Mouse (Mus musculus): Measurements from ENCODE around the gene Syngap1.

The Syngap1 gene

GRCm38 (mm10) chr17:26936921-26937695 lies 3.9 kb upstream of the Syngap1 start:
- no peak for DNase-seq

GRCm38 (mm10) chr17:26937883-26938695 lies 3.0 kb upstream of the Syngap1 start:
- no peak for DNase-seq

- DNase-seq = no peak
These were observed 2.3 kb upstream of the Syngap1 start for GRCm38 (mm10) chr17:26938731-26939130.

GRCm38 (mm10) chr17:26939178-26939972 lies 1.7 kb upstream of the Syngap1 start, which contains the start of gene Cuta:
TSS of gene Cuta (minus strand) at chr17:26939569.
- DNase-seq = peak; percentile 96

GRCm38 (mm10) chr17:26939973-26940300 lies 1.1 kb upstream of the Syngap1 start:
- no peak for DNase-seq

- peak; percentile 6 for DNase-seq
These were observed 953 bp downstream of the Syngap1 start for GRCm38 (mm10) chr17:26941841-26942570.

- peak; percentile 10 for DNase-seq
These were observed 4.9 kb downstream of the Syngap1 start for GRCm38 (mm10) chr17:26945824-26946495.

- DNase-seq = peak; percentile 68
These were observed 5.5 kb downstream of the Syngap1 start for GRCm38 (mm10) chr17:26946567-26946966.

GRCm38 (mm10) chr17:26947231-26948100 lies 6.4 kb downstream of the Syngap1 start:
- peak; percentile 29 for DNase-seq

- peak; percentile 71 for DNase-seq
These were observed 7.4 kb downstream of the Syngap1 start for GRCm38 (mm10) chr17:26948316-26949050.

GRCm38 (mm10) chr17:26949051-26949577 lies 8.1 kb downstream of the Syngap1 start:
- no peak for DNase-seq

GRCm38 (mm10) chr17:26949866-26950265 lies 8.8 kb downstream of the Syngap1 start:
- DNase-seq = no peak

- no peak for DNase-seq
These were observed 9.7 kb downstream of the Syngap1 start for GRCm38 (mm10) chr17:26950560-26951288.

- peak; percentile 88 for DNase-seq
These were observed 10.4 kb downstream of the Syngap1 start for GRCm38 (mm10) chr17:26951406-26951805.

GRCm38 (mm10) chr17:26951952-26952877 lies 11.2 kb downstream of the Syngap1 start:
- DNase-seq = no peak

- DNase-seq = no peak
These were observed 12.1 kb downstream of the Syngap1 start for GRCm38 (mm10) chr17:26953201-26953600.

GRCm38 (mm10) chr17:26953726-26954125 lies 12.7 kb downstream of the Syngap1 start:
- no peak for DNase-seq

GRCm38 (mm10) chr17:26956309-26956708 lies 15.3 kb downstream of the Syngap1 start:
- no peak for DNase-seq
